Mouse (Mus musculus): ENCODE measurements around the gene Man2a1.
"Not testable (repeated sequence)": the region's sequence is repeated elsewhere in the genome, so short reads cannot be mapped to it uniquely, and the experiment has no call there.

Man2a1 gene

GRCm38 (mm10) chr17:64762651-64763050 is 162.1 kb downstream of the Man2a1 start:
- not testable (repeated sequence) for DNase-seq (ENCODE audit: low spot score)

DNA sequence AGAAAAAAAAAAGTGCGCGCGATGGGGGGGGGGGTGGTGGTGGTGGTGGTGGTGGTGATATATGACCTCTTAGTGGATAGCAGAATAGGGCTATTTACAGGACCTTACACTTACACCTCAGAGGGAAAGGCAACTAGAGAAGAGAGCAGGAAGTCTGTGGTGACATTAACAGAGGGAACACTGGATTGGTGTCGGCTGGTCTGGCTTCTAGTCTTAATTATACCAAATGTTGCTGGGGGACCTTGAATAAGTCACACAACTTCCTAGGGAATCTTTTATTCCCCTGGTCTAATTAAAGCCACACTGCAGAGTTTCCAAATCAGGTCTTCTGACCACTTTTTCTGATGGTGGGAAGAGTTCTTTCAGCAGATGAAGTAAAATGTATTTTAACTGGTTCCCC is 163.0 kb downstream of the Man2a1 start:
- DNase-seq (ENCODE audit: low spot score): no peak

GRCm38 (mm10) chr17:64764175-64765122 is 163.9 kb downstream of the Man2a1 start:
- DNase-seq (ENCODE audit: low spot score): no peak

DNA sequence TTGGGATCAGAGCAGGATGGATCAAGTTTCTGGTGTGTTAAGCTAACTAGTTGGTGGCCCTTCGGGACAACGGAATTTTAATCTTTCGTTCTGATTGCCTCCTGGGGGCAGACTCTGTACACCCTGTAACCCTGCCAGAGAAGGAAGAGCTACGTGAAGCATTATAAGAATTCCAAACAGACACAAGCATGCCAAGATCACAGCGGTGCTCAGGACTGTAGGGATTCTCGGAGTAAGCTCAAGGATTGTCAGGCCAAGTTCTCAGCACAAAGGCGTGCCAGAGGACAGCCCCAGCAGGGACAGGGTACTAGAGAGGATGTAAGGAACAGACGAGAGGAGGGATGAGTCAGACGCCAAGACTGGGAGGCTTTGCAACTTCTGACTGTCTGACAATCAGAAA is 164.8 kb downstream of the Man2a1 start:
- no peak for DNase-seq (ENCODE audit: low spot score)

DNA sequence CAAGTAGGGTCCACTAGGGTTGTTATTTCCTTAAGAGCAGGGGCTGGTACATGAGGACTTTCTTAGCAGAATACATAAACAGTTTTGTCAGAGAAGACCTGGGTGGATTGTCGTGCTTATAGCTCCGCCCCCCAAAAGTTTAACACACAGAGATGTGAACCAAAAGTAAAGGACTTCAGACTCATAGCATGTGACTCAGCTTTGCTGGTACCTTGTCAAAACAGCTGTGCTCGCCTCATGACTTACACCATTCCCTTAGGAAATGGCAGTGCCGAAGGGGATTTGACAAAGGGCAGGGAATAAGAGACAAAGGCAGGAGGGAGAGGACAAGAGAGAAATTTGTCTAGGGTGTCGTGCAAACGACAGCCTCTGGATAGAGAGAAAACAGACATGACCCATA is 166.0 kb downstream of the Man2a1 start:
- no peak for DNase-seq (ENCODE audit: low spot score)

DNA sequence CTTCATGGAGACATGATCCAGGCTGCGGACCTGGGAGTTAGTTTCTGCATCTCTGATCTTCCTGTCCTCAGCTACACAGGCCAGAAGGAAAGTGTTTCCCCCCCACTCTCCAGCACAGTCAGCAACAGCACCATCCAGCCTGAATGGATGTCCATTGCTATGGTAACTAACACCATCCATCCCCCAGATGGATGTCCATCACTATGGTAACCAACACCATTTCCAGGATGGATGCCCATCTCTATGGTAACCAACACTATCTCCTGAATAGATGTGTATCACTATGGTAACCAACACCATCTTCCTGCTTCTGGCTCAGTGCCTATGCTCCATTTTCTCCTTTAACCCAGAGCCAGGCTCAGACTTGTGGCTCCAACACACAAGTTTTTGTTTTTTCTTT is 169.7 kb downstream of the Man2a1 start:
- peak; percentile 59 for DNase-seq (ENCODE audit: low spot score)

GRCm38 (mm10) chr17:64772611-64773010 is 172.1 kb downstream of the Man2a1 start:
- DNase-seq (ENCODE audit: low spot score): no peak

GRCm38 (mm10) chr17:64774218-64774617 is 173.7 kb downstream of the Man2a1 start:
- DNase-seq (ENCODE audit: low spot score): no peak

- DNase-seq (ENCODE audit: low spot score): no peak
Measured at GRCm38 (mm10) chr17:64778300-64778699, 177.8 kb downstream of the Man2a1 start.

GRCm38 (mm10) chr17:64778756-64779155 is 178.2 kb downstream of the Man2a1 start:
- DNase-seq (ENCODE audit: low spot score): no peak

DNA sequence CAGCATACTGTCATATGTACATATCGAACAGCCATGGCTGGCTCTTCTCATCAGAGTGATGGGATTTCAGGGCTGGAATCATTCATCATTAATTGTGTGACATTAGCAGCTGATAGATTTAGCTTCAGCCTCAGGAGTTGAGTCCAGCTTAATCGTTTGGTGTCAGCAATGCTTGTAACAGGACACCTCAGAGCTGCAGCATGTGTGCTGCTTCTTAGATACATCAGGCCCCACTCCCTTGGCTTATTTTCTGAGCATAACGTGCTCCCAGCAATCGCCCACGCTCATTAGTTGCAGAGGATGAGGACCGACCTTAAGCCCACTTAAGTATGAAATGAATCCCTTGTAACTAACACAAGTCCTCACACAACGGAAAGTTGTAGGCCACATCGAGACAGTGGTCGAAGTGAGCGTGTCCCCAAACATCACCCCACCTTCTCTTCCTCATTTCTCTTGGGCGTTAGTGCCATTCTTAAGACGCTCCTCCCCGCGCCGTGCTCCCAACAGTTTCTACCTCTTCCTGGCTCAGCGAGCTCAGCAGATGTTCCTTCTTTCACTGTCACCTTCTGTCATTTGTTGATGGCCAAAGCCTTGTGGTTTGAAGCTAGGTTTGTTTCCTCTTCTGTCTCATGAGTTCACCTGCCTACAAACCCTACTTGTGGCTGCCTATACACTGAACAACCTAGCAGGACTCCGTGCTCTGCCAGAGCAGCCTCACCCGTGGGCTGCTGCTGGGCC is 180.4 kb downstream of the Man2a1 start:
- DNase-seq (ENCODE audit: low spot score): peak; percentile 19

GRCm38 (mm10) chr17:64782307-64782706 is 181.8 kb downstream of the Man2a1 start:
- DNase-seq (ENCODE audit: low spot score): no peak

DNA sequence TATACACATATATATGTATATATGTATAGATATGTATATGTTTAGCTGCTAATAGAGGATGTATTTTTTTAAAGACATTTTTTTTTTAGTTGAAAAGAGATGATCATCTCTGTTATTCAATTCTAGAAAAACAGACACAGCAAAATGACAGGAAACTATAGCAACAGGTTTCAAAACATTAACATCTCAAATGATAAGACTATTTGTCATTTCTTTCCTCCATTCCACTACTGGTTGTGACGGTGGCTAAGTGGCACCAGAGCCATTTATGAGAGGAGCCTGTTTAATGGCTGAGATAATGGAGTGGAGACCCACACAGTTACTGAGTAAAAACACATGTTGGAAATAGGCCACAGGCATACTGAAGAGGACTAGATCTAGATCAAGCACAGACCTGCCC is 185.4 kb downstream of the Man2a1 start:
- no peak for DNase-seq (ENCODE audit: low spot score)

DNA sequence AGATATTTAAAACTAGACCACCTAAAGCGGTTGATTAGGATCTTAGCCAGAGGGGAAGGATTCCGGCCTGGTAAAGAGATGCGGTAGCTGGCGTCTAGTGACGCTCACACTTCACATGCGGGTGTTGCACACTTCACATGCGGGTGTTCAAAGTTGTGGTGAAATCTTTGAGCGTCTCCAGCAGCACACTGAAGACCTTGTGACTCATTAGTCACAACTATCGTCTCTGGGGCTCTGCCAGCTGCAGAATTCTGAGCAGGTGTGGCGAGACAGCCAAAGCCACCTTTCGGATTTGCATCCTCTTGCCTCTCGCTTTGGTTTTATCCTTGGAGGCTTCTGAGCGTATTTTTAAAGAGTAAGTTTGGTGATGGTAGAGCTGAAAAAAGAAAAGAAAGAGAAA is 187.8 kb downstream of the Man2a1 start:
- DNase-seq (ENCODE audit: low spot score): no peak

DNA sequence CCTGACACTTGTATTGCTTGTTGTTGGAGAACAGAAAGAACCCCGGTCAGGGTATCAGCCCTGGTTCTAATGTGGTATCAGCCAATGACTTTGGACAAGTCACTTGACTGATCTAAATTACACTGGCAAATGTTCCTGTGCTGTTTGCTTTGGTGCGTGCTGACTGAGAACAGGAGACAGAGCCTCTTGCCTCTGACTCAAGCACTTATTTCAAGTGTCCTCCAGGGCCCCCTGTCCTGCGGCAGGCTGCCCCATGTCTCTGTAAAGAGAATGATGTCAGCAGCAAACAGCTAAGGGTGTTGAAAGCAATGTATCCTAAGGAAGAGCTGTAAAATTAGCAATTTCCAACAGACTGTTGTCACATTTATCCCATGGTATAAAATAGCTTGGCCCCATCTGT is 188.6 kb downstream of the Man2a1 start:
- no peak for DNase-seq (ENCODE audit: low spot score)

- no peak for DNase-seq (ENCODE audit: low spot score)
Measured at GRCm38 (mm10) chr17:64792076-64792475, 191.5 kb downstream of the Man2a1 start.

GRCm38 (mm10) chr17:64792623-64793022 is 192.1 kb downstream of the Man2a1 start:
- no peak for DNase-seq (ENCODE audit: low spot score)

DNA sequence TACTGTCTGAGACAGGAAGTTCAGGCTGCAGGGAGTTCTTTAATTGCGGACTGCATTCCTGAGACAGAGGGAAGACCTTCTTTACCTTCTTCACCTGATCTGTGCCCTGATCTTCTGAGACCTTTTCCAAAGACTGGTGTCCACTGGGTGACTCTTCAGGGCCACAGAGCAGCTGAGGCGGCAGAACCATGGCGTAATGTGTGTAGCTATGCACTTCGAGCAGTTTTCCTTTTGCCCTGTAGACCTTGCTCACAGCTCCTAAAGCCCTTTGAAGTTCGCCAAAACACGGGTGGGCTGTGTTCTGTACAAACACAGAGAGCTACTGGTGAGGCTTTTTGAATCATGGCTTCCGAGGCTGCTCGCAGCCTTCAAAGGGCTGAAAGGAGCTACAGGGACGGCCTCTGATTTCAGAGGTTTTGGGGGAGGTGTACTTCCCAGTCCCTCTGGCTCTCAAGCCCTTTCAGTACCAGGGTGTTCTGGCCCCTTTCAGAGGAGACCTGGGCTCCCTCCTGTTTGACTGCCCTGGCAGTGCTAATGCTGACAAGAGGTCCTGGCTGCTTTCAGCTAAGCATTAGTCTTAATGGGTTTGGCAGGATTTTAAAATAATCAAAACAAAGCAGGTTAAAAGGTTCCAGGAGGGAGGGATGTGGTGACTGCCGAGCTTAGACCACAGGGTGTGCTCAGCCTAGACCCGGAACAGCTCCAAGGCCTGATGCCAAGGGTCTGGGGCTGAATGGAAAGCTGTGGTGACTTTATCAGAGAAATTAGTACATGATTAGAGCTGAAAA is 201.8 kb downstream of the Man2a1 start:
- DNase-seq (ENCODE audit: low spot score): peak; percentile 38

- DNase-seq (ENCODE audit: low spot score): no peak
Measured at GRCm38 (mm10) chr17:64802956-64803275, 202.4 kb downstream of the Man2a1 start.
